Mouse (Mus musculus): Measurements from ENCODE around the gene Fbrs. TPM values are rescaled to one million over a fixed set of nuclear protein-coding genes. Genes with fewer than 3 reads are reported as not detected.
"Not testable (repeated sequence)": the region's sequence is repeated elsewhere in the genome, so short reads cannot be mapped to it uniquely, and the experiment has no call there.

Fbrs gene
- total RNA-seq, 2 experiments from 2014 or later, result 32.2 to 35.0 TPM

GRCm38 (mm10) chr7:127474378-127475070, 4.5 kb upstream of the Fbrs start:
- intact Hi-C loops (cut with DNase I), result loop anchor here (5.0 to 10.0 kb wide), 2 partner anchors 67 to 450 kb away; partner anchors contain the start of genes Gm42742, Maz, Prrt2 and Zfp764
- DNase-seq, result no peak

DNA sequence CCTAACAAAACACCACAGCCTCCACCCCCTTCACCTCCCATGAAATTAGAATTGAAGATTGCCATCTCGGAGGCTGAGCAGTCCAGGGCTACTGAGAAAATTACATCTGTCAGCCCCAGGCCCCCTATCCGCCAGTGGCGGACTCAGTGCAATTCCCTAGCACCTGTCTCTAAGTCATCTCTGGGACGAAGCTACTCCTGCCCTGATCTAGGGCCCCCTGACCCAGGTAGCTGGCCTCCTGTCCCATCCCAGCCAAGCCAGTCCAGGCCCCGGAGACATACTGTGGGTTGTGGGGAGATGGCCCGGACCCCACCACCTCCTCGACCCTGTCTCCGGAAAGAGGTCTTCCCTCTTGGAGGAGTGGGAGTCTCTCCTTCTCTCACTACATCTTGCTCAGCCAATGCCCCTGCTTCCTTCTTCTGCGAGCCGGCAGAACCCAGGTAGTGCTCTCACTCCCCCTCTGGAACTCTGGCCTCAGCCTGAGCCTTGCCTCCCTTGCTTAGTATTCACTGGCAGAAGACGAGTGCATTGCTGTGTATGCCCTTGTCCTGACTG, 3.7 kb upstream of the Fbrs start:
- no peak for DNase-seq
- intact Hi-C loops (cut with DNase I), result loop anchor here (10.0 kb wide), 1 partner anchor 450 kb away; the partner anchor contains the start of genes Gm42742, Maz and Prrt2

DNA sequence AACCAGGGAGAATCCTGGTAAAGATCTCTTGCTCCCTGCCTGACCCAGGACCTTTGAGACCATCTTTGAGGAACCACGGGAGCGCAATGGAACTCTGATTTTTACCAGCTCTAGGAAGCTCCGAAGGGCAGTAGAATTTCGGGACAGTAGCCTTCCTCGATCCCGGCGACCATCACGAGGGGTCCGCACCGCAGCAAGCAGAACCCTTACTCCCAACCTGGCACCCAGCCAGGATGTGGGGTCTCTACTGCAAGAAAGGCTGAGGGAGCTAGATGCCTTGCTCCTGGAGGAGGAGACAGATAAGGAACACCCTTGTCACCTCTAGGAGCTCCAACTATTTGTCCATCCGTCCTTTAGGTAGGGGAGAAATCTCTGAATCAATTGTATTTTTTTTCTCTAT, 2.7 kb upstream of the Fbrs start:
- intact Hi-C loops (cut with DNase I), result loop anchor here (10.0 kb wide), 1 partner anchor 452 kb away; the partner anchor contains the start of genes Gm42742, Maz and Prrt2
- DNase-seq, result no peak

GRCm38 (mm10) chr7:127476855-127477254, 2.1 kb upstream of the Fbrs start:
- no peak for DNase-seq
- intact Hi-C loops (cut with DNase I), result loop anchor here (10.0 kb wide), 1 partner anchor 452 kb away; the partner anchor contains the start of genes Gm42742, Maz and Prrt2

GRCm38 (mm10) chr7:127477687-127478634, 1.0 kb upstream of the Fbrs start:
- intact Hi-C loops (cut with DNase I), result loop anchor here (10.0 kb wide), 1 partner anchor 453 kb away; the partner anchor contains the start of genes Gm42742, Maz and Prrt2
- DNase-seq, result peak; percentile 98 to 99

GRCm38 (mm10) chr7:127479318-127480225, 573 bp downstream of the Fbrs start:
- intact Hi-C loops (cut with DNase I), result loop anchor here (10.0 kb wide), 2 partner anchors 285 to 455 kb away; partner anchors contain the start of genes Gm42742, Maz, Orai3 and Prrt2
- peak; percentile 27 to 28 for DNase-seq

DNA sequence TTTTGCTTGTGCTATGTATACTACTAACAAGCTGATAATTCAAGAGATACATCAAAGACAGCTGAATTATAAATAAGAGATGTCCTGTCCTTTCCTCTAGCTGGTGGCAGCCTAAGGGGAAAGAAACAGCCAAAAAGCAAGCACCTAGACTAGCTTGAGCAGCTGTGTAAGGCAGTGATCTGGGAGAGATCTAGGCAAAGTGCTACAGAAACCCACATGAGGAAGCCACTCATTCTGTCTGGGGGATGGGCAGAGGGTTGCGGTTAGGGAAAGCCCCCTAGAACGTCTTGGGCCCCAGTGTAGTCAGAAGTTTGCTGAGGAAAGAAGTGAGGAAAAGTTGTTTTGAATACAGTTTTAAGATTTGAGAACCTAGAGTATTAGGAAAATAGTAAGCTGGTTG, 1.3 kb downstream of the Fbrs start:
- DNase-seq, result no peak
- intact Hi-C loops (cut with DNase I), result loop anchor here (10.0 kb wide), 1 partner anchor 284 kb away; the partner anchor contains the start of gene Orai3

GRCm38 (mm10) chr7:127485416-127485815, 6.4 kb downstream of the Fbrs start:
- intact Hi-C loops (cut with DNase I), result loop anchor here (10.0 kb wide), 1 partner anchor 279 kb away; the partner anchor contains the start of gene Orai3
- DNase-seq, result no peak

DNA sequence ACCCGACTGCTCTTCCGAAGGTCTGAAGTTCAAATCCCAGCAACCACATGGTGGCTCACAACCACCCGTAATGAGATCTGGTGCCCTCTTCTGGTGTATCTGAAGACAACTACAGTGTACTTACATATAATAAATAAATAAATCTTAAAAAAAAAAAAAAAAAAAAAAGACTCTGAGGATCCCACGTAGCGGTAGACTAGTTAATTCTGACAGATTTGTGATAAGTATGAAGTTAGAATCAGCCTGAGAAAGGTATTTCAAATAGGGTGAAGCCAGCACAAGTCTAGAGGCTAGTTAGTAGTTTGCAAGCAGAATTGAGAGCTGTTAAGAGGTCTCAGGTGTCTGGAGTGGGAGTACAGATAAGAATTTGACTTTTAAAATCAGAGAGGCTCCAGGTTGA, 9.4 kb downstream of the Fbrs start:
- intact Hi-C loops (cut with DNase I), result loop anchor here (10.0 kb wide), 1 partner anchor 276 kb away; the partner anchor contains the start of gene Orai3
- not testable (repeated sequence) for DNase-seq

- intact Hi-C loops (cut with DNase I), result loop anchor here (10.0 kb wide), 1 partner anchor 275 kb away; the partner anchor contains the start of gene Orai3
- DNase-seq, result no peak
Measured at GRCm38 (mm10) chr7:127489982-127490381, 11.0 kb downstream of the Fbrs start.

DNA sequence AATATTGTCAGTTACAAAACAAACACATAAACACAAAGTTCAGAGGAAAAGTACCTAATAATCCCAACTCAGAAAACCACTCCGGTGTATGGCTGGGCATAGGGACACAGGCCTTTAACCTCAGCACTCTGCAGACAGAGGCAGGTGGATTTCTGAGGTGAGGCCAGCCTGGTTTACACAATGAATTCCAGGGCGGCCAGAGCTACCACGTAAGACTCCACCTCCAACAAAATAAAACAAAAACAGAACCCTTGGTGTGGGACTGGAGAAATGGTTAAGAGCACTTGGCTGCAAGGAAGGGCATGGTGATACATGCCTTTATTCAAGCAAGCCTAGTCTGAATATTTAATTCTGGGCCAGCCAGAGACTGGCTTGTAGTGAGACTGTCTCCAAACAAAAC, 12.8 kb downstream of the Fbrs start:
- intact Hi-C loops (cut with DNase I), result no loop called here
- no peak for DNase-seq

- intact Hi-C loops (cut with DNase I), result no loop called here
Measured at GRCm38 (mm10) chr7:127494648-127495047, 15.6 kb downstream of the Fbrs start.

DNA sequence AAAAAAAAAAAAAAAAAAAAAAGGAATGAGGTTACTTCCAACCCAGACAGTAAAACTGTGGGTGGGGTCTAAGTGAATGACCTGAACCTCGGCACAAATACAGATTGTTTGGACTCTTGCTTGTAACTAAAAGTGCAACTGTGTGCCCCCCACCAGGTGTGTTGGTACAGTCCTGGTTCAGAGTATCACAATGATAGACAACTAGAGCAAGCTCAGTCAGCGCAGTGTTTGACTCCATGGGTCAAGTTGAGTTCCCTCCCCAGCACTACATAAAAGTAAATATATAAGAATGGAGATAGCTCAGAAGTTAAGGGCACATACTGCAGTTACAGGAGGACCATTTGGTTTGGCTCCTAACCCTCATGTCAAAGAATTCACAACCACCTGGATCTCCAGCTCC, 18.4 kb downstream of the Fbrs start:
- DNase-seq, result no peak
- intact Hi-C loops (cut with DNase I), result no loop called here

More at GRCm38 (mm10) chr7:127494648-127495047, 15.6 kb downstream of the Fbrs start:
- no peak for DNase-seq

- DNase-seq, result peak in 1 of 2 experiments; percentile 50
- intact Hi-C loops (cut with DNase I), result loop anchor here (1.0 kb wide), 2 partner anchors 136 to 189 kb away; no protein-coding TSS in a partner anchor
Measured at GRCm38 (mm10) chr7:127498407-127498806, 19.4 kb downstream of the Fbrs start.

DNA sequence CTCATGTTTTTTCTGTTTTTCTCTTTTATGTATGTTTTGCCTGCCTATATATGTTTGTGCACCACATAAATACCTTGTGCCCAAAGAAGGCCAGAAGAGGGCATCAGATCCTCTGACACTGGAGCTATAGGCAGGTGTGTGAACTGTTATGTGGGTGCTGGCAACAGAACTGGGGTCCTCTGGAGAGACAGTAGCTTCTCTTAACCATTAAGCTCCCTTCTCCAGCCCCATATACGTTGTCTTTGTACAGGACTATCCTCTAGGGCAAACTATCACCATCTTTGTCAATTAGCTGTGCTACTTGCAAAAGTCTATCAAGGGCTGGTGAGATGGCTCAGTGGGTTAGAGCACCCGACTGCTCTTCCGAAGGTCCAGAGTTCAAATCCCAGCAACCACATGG, 29.3 kb downstream of the Fbrs start:
- intact Hi-C loops (cut with DNase I), result no loop called here
- DNase-seq, result no peak

- DNase-seq, result not testable (repeated sequence)
- intact Hi-C loops (cut with DNase I), result loop anchor here (2.0 to 5.0 kb wide), 2 partner anchors 27 to 253 kb away; no protein-coding TSS in a partner anchor
Measured at GRCm38 (mm10) chr7:127509830-127510229, 30.8 kb downstream of the Fbrs start.

- intact Hi-C loops (cut with DNase I), result loop anchor here (2.0 to 5.0 kb wide), 2 partner anchors 28 to 254 kb away; no protein-coding TSS in a partner anchor
- no peak for DNase-seq
Measured at GRCm38 (mm10) chr7:127511241-127511640, 32.2 kb downstream of the Fbrs start.

DNA sequence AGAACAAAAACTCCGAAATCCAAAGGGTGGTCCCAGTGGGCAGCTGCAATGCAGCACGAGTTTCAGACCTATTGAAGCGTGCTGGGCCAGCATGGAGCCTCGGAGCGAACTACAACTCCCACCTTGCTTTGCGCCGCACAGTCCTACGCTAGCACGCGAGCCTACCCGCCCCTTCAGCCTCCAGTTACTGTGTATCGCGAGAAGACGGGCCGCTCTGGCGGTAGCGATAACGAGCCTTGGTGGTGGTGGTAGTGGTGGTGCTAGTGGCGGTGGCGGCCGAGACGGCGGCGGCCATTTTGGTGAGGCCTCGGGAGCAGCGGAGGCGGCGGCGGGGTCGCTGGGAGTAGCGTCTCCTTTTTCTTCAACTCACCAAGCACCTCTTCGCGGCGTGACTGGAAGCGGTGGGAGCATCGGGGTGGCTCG, 32.8 kb downstream of the Fbrs start, which contains the start of gene Srcap:
Gene Srcap, plus strand, starts transcription at position 176 of the 423 bp plus-strand sequence.
- intact Hi-C loops (cut with DNase I), result loop anchor here (2.0 to 5.0 kb wide), 2 partner anchors 29 to 255 kb away; no protein-coding TSS in a partner anchor
- peak; percentile 92 to 94 for DNase-seq

All from heart, postnatal 36 days (tissue).